Mouse (Mus musculus) kidney, postnatal 36 days (tissue): ENCODE data around the gene Fam69b.

Experiments
- DNase-seq, 2 experiments: peaks; one replicate each; pipeline ENCODE4 v3.0.0; 2021 to 2022; ENCODE audit warnings: mixed read lengths in 2 of 2

Fam69b gene

DNA sequence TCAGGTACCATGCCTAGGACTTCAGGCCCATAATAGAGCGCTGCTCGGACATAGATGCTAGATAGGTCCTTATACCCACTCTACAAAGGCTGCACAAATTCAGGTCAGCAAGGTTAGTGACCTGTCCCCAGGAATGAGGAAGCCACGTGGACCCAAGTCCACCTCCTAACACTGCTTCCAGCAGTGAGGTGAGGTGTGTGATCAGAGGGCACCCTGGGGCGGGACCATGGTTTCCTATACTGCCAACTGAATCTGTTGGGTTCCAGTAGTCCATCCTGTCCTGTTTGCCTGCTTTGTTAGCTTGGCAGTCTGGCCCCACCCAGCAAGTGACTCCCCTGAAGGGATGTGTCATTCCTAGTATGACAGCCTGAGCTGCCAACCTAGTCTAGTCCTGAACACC, 28.3 kb upstream of the Fam69b start:
- peak; percentile 46 to 63 for DNase-seq

DNA sequence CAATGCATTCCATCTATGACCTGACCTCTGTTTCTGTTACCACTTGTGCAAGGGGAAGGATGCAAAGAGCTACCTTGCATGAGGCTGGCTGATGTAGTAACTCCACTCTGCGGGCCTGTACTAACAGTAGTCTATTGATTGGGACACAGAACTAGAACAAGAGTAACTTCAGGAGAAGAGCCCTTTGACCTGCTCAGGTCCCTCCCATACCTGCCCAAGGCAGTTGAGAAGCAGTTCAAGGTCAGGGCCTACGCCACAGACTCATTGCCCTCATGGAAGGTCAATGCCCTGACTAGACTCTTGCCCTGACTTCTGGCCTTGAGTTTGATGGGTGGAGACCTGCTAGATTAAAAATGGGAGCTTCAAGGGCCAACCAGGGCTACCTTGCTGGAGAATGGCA, 27.6 kb upstream of the Fam69b start:
- DNase-seq, result peak in 1 of 2 experiments; percentile 9

DNA sequence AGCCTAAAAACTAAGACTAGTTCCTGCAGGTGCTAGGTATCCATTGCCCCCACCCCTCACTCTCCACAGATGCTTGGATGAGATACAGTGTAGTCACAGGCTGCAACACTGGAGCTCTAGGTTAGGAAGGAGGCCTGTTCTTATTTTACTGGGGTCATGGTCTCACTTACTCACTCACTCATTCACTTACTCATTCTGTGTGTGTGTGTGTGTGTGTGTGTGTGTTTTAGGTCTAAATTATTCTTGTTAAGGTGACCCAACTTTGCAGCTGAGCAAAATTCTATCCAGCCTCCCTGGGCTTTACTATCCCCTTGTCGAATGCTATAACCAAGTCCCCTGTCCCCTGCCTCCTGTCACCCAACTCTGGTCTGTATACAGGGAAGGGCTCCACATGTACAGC, 26.7 kb upstream of the Fam69b start:
- no peak for DNase-seq

DNA sequence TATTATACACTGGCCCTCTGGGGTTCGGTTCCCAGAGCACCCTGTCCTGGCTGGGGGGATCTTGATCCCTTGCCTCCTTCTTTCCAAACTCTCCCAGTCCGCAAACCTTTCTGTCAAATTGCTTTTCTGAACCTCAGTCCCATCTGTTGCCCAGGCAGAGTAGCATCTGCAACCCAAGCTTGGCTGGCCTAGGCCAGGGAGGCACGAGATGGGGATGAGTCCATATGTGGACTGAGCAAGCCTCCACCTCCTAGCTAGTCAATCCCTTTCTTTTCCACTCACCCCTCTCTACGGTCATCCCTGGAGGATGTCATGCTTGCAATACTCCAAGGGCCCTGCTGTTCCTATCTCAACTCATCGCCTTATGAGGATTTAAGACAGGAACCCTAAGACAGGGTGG, 25.6 kb upstream of the Fam69b start:
- no peak for DNase-seq

DNA sequence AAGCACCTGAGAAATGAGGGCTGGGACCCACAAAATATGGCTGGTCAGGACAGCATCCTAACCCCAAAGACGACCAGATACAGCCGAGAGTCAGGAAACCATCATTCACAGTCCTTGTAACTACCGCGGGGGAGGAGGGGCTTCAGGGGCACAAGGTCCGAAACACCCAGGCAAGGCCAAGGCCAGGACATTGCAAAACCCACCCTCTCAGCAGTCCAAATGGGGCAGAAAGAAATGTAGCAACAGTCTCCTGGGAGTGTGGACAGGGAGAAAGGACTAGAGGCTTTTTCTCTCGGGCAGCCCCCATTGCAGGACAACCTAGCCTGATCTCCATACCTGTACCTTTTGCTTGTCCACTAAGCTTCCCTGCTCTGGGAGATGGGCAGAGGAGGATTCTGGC, 25.1 kb upstream of the Fam69b start:
- no peak for DNase-seq

DNA sequence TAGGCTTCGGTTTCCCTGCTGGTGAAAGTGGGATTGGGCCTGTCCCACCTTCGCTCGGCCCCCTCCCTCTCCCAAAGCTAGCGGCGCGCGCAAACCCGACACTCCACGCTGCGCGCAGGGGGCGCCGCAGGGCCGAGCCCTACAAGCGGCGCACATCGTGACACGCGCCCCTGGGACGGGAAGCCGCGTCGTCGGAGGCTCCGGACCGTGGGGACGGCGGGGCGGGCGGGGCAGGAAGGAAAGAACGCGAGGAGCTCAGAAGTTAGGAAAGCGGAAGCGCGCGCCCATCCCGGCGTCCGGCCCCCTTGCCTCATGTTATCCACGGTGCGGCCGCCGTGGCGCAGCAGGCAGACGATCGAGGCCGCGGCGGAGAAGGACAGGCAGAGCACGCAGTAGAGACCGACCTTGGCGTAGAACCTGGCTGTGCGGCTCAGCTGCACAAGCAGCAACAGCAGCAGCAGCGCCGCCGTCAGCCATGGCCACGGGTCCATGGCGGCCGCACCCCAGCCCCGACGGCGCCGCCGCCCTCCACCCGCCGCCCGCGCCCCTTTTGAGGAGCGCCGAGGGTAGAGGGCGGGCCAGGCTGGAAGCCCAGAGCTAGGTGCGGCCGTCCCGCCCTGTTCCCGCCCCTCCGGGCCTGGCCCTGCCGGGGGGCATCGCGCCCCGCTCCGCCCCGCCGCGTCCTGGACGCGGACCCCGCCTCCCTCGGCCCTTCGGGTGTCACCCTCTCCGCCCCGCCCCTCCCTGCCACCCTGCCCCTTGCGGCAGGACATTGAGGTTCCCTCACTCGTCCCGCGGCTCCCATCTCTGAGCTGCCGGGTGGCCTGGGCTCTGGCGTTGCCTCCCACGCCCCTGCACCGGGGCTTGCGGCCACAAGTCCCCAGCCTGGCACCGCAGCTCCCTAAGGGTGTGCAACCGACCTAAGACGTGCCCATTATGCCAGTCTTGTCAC, 24.3 kb upstream of the Fam69b start, which contains the start of gene Agpat2:
Gene Agpat2, minus strand, starts transcription at position 698 of the 952 bp plus-strand sequence.
- DNase-seq, result peak; percentile 86 to 93

DNA sequence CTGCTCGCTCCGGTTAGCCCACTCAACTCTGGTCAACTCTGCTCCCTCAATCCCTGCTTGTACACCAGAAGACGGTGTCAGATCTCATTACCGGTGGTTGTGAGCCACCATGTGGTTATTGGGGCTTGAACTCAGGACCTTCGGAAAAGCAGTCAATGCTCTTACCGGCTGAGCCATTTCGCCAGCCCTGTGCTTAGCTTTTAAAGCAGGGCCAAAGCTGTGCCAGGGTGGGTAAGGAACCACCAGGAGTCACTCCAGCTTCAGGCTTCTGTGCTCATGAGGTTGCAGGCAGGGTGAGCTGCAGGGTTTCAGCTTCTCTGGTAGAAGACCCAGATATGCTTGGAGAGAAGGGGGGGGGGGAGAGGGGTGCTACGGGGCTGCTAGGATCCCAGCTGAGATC, 22.9 kb upstream of the Fam69b start:
- DNase-seq, result no peak

DNA sequence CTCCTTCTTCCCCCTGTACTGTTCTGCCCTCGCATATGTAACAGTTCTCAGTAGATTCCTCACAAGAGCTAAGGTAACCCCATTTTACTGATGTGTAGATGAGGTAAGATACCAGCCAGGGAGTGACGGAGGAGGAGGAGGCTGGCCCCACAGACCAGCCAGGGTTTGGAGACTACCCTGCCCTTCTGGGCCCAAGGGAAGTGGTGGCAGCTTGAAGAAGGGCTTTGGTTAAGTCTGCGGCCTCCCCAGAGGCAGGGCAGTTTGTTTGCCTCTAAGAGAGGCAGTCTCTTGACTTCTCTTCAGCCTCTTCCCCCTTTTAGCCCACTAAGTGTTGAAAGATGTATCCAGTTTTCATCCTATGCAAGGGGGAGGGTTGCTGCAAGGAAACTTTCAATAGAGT, 21.7 kb upstream of the Fam69b start:
- DNase-seq, result no peak

DNA sequence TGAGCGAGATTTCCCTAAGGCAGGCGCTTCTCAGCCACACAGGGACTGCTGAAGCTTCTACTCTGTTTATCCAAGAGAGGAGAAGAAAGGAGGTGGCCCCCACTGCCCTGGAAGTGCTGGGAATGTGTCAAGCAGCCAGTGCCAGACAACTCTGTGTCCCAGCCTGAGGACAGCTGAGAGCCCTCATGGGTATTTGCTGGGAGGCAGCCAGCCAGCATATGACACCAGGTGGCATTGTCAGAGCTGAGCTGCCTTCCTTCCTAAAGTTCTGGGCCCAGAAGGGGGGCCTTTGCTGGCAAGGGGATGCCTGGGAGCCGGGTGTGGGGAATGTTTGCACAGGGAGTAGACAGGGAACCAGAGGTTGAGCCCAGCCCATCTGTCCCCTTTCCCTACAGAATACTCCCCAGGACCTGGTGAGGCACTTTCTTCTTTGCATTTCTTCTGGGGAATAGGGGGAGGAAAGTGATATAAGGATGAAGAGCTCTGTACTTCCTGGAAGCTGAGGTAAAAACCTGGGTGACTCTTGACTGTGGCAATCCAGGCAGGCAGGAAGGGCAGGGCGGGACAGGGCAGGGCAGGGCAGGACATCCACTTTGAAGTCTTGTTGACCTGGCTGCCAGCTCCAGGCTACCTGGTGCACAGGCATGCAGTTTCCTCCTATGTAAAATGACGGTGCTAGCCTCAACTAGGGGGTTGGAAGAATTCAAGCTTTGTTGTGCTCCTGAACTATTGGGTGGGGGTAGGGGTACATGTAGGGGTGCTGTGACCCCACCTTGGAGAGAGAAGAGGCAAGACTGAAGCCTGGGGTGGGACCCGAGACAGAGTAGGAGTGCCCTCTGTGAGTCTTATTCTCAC, 21.0 kb upstream of the Fam69b start:
- no peak for DNase-seq

DNA sequence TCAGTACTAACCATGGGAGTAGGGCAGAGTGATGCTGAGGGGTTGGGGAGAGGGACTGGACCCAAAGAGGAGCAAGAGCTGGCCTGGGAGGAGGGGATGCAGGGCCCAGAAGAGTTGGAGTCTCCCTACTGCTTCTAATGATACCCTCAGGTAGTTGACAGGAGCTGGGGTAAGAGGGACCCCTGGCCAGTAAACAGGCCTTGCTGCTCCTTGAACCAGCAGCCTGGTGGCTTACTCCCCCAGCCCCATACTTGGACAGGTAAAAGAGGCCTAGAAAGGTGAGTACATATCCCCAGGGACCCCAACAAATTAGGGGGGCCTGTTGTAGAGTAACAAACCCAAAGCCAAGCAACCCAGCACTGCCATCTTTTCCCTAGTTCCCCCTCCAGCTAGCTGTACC, 19.5 kb upstream of the Fam69b start:
- DNase-seq, result no peak

DNA sequence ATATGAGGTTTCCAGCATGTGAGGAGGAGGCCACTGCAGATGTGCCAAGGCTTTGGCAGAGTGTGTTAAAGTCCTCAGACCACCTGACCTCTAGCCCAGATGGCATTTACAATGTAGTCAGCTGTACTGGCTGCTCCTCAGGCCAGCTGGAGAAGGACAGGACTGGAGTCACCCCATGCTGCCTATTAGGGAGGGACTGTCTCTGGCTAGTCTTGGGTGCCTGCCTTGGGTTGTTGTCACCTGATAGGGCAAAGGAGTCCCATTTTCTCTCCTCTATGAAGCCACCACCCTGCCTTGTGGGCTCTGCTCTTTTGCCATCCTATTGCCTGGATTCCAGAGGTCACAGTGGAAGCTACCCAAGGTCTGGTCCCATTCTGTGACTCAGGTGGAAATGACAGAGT, 19.0 kb upstream of the Fam69b start:
- DNase-seq, result no peak

DNA sequence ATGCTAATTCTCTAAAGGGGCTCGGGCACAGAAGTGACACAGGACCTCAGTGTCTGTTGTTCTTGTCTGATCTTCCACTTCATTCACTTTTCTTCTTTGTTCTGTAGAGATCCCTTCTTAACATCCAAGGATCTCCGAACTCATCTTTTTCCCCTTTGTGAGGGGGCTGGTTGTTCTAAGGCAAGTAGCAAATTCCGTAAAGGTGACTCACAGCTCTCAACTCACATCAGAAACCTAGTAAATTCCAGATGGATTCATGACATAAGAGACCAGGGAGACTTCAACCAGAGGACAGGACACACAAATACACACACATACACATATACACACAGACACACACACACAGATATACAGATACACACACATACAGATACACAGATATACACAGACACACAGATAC, 17.7 kb upstream of the Fam69b start:
- no peak for DNase-seq

DNA sequence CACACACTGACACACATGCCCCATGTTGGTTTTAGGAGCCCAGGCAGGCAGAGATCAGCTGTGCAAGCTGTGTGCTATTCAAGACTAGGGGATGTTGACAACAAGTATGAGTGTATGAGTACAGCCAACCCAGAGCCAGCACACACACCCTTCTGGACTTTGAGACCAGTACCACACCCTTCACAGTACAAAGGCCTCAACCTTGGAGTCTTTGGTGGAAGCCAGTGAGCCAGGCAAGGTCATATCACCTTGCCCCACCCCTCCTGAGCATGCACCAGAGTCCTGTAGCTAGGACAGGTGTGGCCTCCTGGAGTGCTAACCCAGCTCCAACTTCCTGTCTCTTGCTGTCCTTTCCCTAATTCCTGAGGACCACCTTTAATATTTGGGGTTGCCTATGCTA, 17.2 kb upstream of the Fam69b start:
- no peak for DNase-seq

DNA sequence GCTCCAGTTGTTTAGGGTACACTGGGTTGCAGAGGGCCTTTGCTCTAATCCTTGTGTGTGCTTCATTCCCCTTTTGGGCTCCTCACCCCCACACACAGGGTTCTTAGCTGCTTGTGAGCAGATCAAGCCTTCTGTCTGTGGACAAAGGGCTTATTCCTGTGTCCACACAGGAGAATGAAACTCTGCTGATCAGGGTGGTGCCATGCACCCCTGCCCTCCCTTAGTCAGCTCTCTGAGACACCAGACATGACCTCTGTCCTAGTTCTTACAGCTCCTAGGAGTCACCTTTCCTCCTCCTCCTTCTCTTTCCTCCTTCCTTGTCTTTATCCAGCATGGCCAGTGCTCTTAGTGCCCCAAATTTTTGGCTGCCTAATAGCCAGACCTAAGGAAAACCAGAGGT, 16.4 kb upstream of the Fam69b start:
- no peak for DNase-seq

DNA sequence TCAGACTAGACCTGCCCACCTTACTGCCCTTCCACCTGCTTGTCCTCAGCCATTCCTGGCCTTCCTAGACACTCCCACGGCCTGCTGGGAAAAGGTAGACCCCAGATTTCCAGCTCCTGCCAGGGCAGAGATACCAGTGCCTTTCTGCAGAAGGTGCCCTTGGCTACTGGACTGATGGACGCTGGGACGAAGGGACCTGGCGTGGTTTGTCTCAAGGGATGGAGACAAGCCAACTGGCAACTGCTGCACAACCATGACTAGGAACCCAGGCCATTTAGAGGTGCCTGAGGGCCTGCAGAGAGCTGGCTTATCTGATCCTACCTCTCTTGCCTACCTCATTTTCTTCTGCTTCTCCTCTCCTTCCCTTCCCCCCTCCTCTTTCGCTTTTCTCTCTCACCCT, 13.4 kb upstream of the Fam69b start:
- DNase-seq, result no peak

DNA sequence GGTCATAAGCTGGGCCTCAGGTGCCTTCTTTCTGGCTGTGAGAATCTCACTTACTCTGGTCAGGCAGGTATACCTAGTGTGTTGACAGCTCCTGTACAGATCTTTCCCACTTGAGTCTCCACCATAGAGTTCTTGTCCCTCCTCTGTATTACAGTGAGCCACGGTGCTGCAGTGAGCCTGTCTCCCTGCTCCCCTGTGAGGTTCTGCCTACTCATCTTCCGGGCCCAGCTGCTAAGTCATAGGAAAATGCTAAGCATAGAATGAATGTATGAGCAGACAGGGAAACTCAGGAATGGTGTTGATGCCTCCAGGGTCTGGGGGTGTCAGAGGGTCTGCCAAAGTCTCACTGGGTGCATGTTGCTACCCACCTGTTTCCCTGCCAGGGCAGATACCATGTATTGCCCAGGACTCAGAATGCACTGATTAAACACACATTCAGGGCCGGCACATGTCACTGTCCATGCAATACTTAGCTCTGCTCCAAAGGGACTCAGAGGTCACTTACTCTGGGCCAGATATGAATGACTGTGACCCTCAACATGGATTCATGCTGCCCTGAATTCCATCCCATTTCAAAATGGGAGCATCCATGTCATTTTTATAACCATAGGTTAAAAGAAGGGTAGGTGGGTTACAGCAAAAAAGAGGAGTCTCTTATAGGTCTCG, 12.7 kb upstream of the Fam69b start:
- DNase-seq, result no peak

DNA sequence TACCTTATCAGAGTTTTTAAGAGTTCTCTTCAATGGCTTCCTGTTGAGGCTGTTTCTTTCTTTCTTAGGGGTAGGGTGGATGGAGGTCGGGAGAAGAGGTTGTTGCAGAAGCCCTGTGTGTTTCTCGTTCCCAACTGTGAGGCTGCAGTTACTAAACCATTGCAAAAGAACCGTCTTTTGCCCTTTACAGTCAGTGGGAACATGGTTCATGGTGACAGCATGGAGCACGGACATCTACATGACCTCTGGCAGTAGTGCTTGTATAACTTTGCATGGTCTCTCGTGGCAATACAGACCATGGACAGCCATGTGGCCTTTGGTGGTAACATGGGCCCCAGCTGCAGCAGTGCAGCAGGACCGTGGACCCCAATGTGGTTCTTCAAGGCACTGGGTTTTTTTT, 10.9 kb upstream of the Fam69b start:
- DNase-seq, result no peak

DNA sequence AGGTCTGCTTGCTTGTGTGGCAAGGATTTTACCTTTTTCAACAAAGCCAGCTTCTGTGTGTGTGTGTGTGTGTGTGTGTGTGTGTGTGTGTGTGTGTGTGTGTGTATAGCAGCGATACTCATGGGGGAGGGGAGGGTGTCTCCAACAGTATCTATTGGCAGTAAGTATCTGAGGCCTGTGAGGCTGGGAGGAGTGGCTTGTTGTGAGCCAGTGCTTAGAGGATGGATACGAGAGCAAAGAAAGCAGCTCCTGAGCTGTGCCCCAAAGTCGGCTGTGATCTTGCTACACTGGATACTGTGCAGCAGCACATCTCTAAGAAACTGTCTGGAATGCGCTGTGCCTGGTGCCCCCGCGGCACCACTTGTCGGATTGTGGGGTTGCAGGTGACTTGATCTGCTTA, 10.3 kb upstream of the Fam69b start:
- no peak for DNase-seq

DNA sequence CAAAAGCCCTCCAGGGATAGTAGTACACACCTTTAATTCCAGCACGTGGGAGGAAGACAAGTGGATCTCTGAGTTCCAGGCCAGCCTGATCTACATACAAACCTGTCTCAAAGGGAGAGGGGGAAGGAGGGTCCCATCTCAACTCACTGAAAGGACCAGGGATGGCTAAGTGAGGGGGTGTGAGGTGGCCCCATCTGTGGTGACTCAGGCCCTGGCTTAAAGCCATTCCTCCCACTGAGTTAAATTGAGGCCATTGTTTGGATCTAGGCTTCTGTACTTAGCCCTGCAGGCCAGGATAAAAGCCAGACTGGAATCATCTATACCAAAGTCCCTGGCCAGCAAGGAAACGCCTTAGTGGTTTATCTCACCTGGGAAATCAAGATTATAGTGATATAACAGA, 7.0 kb upstream of the Fam69b start:
- DNase-seq, result no peak

DNA sequence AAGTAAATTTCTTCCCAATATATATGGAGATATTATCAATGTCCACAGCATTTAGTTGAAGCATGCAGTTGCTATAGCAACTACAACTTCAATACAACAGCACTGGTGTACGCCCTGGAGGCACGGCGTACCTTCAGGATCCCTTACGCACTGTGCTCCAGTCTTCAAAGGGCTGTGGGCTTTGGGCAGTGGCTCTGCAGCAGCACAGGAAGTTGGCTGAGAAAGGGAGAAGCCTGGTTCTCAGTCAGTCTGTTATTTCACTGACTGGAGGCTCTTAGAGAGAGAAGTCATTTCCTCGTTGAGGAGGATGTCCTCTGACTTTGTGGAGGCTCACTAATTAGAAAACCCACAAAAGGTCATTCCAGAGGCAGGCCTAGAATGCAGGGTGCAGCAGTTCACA, 5.3 kb upstream of the Fam69b start:
- no peak for DNase-seq

DNA sequence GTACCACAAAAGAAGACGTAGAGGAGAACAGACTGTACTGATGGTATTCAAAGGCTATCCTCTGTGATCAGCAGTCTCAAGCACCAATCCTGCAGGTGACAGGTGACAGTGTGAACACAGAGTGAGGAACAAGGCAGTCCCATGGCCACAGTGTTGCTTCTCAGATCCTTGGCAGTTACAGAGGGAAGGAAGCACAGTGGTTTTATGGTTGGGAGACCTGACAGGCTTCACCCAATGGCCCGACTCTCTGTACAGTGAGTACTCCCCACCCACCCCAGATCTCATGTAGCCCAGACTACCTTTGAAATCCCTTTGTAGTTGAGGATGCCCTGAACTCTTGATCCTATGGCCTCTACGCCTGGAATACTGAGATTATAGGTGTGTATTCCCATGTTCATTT, 2.8 kb upstream of the Fam69b start:
- DNase-seq, result no peak

DNA sequence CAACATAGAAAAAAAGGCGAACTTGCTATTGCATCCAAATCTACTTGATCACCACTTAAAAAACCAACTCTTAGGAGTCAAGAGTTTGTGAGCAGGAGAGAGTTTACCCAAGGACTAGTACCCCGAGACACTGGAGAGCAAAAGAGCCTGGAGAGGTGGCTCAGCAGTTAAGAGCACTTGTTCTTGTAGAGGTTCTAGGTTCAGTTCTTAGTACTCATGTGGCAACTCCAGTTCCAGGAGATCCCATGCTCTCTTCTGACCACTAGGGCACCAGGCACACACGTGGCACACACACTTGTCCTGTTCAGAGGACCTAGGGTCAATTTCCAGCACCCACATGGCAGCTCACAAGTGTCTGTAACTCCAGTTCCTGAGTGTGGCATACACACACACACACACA, 2.2 kb upstream of the Fam69b start:
- no peak for DNase-seq

DNA sequence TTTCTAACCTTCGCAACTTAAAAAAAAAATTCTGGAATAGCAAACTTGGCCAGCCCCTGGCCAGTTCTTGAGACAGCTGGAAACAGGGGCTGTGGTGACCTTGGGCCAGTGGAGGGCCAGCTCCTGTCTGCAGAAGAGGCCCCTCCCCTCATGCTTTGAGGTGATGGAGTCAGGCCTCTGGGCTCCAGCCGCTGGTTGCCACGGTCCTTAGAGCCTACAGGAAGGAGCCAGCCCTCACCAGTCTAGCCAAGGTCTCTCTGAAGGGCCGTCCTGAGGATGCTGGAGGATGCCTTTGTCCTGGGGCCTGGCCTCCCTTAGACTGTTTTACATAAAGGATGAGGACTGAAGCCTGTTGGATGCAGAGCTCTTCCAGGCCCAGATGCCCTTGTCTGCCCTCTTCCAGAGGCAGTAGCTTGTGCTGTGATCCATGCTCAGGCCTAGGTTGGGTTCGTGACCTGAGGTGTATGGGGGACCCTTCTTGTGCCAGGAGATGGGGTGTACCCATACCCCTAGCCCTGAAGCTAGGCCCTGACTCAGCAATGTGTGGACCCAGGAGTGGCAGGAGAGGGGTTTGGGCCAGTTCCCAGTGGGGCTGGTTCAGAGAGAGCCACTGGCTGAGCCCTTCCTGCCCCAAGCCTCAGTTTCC, 658 bp downstream of the Fam69b start:
- DNase-seq, result no peak
